Mouse (Mus musculus) ES-E14 (cell line): ENCODE measurements around the gene Ankrd13b. TPM values are rescaled to one million over a fixed set of nuclear protein-coding genes. Genes with fewer than 3 reads are reported as not detected.
"Not testable (repeated sequence)": the region's sequence is repeated elsewhere in the genome, so short reads cannot be mapped to it uniquely, and the experiment has no call there.

Experiments
- DNase-seq: peaks from one replicate; pipeline ENCODE4 v3.0.0-alpha.2; 2013; ENCODE audit warnings: low read depth, low spot score
- H3K27ac ChIP-seq: 2 replicates; pipeline ENCODE4 v1.5.1; 2012; ENCODE audit warnings: low read depth, mild to moderate bottlenecking, low read length, moderate library complexity, mixed read lengths; ENCODE audit not compliant: poor library complexity, insufficient read depth, severe bottlenecking
- H3K36me3 ChIP-seq: 2 replicates; pipeline ENCODE4 v1.6.1; 2012; ENCODE audit warnings: mild to moderate bottlenecking, low read length, moderate library complexity, mixed read lengths; ENCODE audit not compliant: control insufficient read depth, poor library complexity, insufficient read depth, severe bottlenecking
- H3K4me1 ChIP-seq, 2 experiments: fragments of 150-350 bp in 1 of 2; sonication (generic) in 1 of 2; 2 replicates each; pipeline ENCODE4 v1.6.1; 2012; ENCODE audit warnings: low read length in 2 of 2, mild to moderate bottlenecking in 1 of 2, mixed read lengths in 1 of 2; ENCODE audit not compliant: control insufficient read depth in 2 of 2, insufficient read depth in 2 of 2, poor library complexity in 1 of 2
- H3K4me3 ChIP-seq, 2 experiments: fragments of 150-350 bp in 1 of 2; sonication (generic) in 1 of 2; 2 replicates each; pipeline ENCODE4 v1.5.1; 2012; ENCODE audit warnings: low read length in 2 of 2, low read depth in 1 of 2, mild to moderate bottlenecking in 1 of 2, mixed read lengths in 1 of 2; ENCODE audit not compliant: insufficient read depth in 1 of 2, poor library complexity in 1 of 2, severe bottlenecking in 1 of 2
- H3K9ac ChIP-seq: 2 replicates; pipeline ENCODE4 v1.6.1; 2012; ENCODE audit warnings: low read depth, mild to moderate bottlenecking, low read length, mixed read lengths; ENCODE audit not compliant: poor library complexity, insufficient read depth, severe bottlenecking
- H3K9me3 ChIP-seq: fragments of 150-350 bp; sonication (generic); 2 replicates; pipeline ENCODE4 v1.6.1; 2012; ENCODE audit warnings: low read depth, mild to moderate bottlenecking, low read length; ENCODE audit not compliant: control insufficient read depth, insufficient read depth
- CHD2 ChIP-seq: IDR thresholded peaks from 2 replicates; pipeline ENCODE4 v1.6.1; 2014; ENCODE audit warnings: mild to moderate bottlenecking, low read depth, low read length, inconsistent platforms
- HCFC1 ChIP-seq: IDR thresholded peaks from 2 replicates; pipeline ENCODE4 v1.6.1; 2012; ENCODE audit warnings: low read length, inconsistent platforms, borderline replicate concordance; ENCODE audit not compliant: insufficient read depth
- MAFK ChIP-seq: IDR thresholded peaks from 2 replicates; pipeline ENCODE4 v1.6.1; 2014; ENCODE audit warnings: mild to moderate bottlenecking, low read depth, low read length, inconsistent platforms; ENCODE audit not compliant: insufficient read depth
- ZC3H11A ChIP-seq: IDR thresholded peaks from 2 replicates; pipeline ENCODE4 v1.6.1; 2012; ENCODE audit warnings: low read depth, mild to moderate bottlenecking, inconsistent platforms, low read length, borderline replicate concordance
- ZNF384 ChIP-seq: IDR thresholded peaks from 2 replicates; pipeline ENCODE4 v1.6.1; 2012; ENCODE audit warnings: low read depth, low read length, inconsistent platforms
- in situ Hi-C, 2 experiments: fragments of 600-800 bp; cut with MboI; formaldehyde crosslinking; loops; one replicate each; pipeline ENCODE4 v1.15.1; 2025; ENCODE audit warnings: low sequenced_read_pairs in 2 of 2, inconsistent platforms in 1 of 2; ENCODE audit not compliant: unreplicated experiment in 2 of 2
- total RNA-seq: library from RNA; depleted of rRNA; stranded (reverse); fragments of 300-350 nt; gene quantifications from 2 replicates; pipeline ENCODE4 v1.2.3, GENCODE M21; 2012; rRNA removed

Gene Ankrd13b
- total RNA-seq: 7.0 and 10.7 TPM in 2 replicates

DNA sequence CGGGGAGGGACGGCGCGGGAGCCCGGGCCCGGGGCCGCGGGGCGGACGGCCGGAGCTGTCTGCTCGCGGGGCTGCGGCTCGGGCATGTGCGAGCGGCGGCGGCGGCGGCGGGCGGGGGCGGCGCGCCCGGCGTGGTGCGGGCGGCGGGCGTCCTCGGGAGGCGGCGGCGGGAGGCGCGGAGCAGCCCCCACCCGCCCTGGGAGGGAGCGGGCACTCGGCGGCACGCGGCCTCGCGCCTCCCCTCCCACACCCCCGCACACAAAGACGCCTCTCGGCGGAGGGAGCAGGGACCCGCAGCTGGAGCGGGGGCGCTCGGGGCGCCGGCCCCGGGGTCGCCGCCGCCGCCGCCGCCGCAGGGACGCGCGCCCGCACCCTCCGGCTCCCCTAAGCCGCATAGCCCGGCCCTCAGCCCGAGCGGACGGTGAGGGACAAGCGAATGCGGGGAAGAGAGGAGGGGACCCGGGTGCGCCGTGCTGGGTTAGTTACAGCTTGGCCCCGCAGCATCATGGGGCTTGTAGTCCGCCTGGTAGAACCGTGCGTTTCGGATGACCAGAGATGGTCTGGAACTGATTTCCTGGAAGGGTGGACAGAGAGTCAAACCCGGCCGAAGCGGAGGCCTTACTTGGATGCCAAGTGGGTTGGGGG, at the start of gene Ankrd13b:
TSS of gene Ankrd13b (minus strand) at position 88 of the 645 bp plus-strand sequence.
- Histone ChIP-seq H3K9ac (peak within 1 kb of the TSS; percentile 73), H3K4me1 (peaks cover 8 to 19% of the 10 kb centered on the region in 2 experiments), H3K9me3 (no peaks in the 10 kb centered on the region), H3K4me3 (peak within 1 kb of the TSS; percentile 73 to 91), H3K36me3 (no peaks in the 10 kb centered on the region), H3K27ac (no peak within 1 kb of the TSS)
- in situ Hi-C loops: no loop called here
- no peak for DNase-seq
- no peak for TF ChIP-seq MAFK
- TF ChIP-seq ZC3H11A: no peak
- peak; percentile 89 for TF ChIP-seq HCFC1
- TF ChIP-seq CHD2: no peak
- TF ChIP-seq ZNF384: no peak

DNA sequence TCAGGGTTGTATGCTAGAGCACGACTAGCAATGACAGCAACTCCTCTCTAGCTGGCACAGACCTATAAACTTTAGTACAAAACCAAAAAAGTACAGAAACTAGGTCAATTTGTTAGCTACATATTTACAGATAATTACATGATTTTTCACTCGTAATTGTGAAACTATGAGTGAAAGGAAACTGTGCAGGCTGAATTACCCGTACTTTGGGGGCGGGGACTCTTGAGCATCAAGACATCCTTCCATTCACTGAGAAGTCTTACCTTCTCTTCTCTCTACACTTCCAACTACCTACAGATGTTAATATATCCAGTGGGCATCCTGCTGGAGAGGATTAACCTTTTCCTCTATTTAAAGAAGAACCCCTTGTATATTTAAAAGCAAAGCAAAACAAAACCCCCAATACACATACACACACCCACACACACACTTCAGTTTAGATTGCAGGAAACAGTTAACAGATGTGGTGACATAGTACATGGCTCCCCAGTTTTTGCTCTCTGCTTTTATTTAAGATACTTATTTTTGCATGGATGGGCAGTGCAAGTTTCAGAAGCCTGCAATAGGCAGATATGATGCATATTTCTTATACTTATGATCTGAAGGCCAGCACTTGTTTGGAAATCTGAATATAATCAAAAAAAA, 42.8 kb upstream of the Ankrd13b start:
- Histone ChIP-seq H3K4me1 (no peaks in the 10 kb centered on the region), H3K27ac (no peak overlapping the region), H3K36me3 (no peaks in the 10 kb centered on the region), H3K9ac (no peak overlapping the region), H3K9me3 (no peaks in the 10 kb centered on the region), H3K4me3 (no peak overlapping the region)
- TF ChIP-seq CHD2 (no peak), ZNF384 (no peak), HCFC1 (no peak), ZC3H11A (no peak), MAFK (no peak)
- in situ Hi-C loops: no loop called here
- DNase-seq: no peak

DNA sequence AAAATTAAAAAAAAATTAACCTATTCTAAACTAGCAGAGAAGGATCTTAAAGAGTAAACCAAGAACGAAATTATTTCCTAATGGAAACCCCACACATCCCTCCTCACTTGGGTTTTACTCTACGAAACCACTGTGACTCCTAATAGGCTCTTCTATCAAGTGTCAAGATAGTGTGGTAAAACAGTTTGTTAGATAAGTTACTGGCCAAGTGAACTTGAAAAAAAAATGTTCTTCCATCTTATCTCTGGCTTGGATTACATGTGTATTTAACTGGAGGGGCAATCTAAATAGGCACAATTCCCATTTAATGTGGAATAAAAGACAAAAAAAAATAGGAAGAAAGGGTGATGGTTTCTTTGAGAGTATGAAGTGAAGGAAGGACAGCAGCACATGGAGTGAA, 41.4 kb upstream of the Ankrd13b start:
- in situ Hi-C loops: no loop called here
- no peak for DNase-seq
- Histone ChIP-seq H3K27ac (no peak overlapping the region), H3K36me3 (no peaks in the 10 kb centered on the region), H3K4me3 (no peak overlapping the region), H3K9ac (no peak overlapping the region), H3K9me3 (no peaks in the 10 kb centered on the region), H3K4me1 (no peaks in the 10 kb centered on the region)
- TF ChIP-seq HCFC1 (no peak), ZNF384 (no peak), MAFK (no peak), CHD2 (no peak), ZC3H11A (no peak)

DNA sequence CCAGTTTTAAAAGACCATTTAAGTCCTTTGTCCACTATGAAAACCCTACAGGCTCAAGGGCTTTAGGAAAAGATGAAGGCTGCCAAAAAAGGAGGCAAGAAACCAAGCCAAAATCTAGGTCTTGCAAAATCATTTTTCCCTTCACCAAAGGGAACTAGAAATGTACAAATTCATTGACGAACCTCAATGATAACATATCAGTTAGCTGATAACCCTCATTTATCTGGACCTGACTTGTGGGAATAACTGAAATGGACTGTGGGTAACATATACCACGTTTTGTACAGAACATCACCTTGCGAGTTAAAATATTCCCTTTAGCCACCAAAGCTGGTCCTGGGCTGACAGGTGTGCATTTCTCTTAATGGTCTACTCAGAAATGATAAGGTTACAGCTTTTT, 40.2 kb upstream of the Ankrd13b start:
- in situ Hi-C loops: no loop called here
- no peak overlapping the region for H3K27ac ChIP-seq
- H3K4me1 ChIP-seq: no peaks in the 10 kb centered on the region
- no peak overlapping the region for H3K9ac ChIP-seq
- TF ChIP-seq CHD2 (no peak), ZNF384 (no peak), MAFK (no peak), ZC3H11A (no peak), HCFC1 (no peak)
- no peak overlapping the region for H3K4me3 ChIP-seq
- no peaks in the 10 kb centered on the region for H3K9me3 ChIP-seq
- no peaks in the 10 kb centered on the region for H3K36me3 ChIP-seq
- no peak for DNase-seq

DNA sequence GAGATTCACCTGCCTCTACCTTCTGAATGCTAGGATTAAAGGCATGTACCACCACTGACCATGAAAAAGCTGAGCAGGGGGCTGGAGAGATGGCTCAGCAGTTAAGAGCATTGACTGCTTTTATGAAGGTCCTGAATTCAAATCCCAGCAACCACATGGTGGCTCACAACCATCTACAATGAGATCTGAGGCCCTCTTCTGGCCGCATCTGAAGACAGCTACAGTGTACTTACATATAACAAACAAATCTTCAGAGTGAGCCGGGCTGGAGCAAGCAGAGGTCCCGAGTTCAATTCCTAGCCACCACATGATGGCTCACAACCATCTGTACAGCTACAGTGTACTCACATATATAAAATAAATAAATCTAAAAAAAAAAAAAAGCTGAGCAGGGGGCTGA, 38.9 kb upstream of the Ankrd13b start:
- DNase-seq, H3K27ac ChIP-seq, H3K36me3 ChIP-seq: not testable (repeated sequence)

More for the DNA sequence above, 38.9 kb upstream of the Ankrd13b start:
- H3K4me1 ChIP-seq, in situ Hi-C loops, H3K9ac ChIP-seq, H3K9me3 ChIP-seq, H3K4me3 ChIP-seq: not testable (repeated sequence)
